Mouse (Mus musculus) left cerebral cortex, postnatal 25 days (tissue): ENCODE measurements around the gene Nomo1. TPM values are rescaled to one million over a fixed set of nuclear protein-coding genes. Genes with fewer than 3 reads are reported as not detected.
A peak's percentile ranks its signal among the peaks of the same experiment; 100 is the strongest.

Source experiments
- DNase-seq, 2 experiments: peaks; one replicate each; pipeline ENCODE4 v3.0.0; 2022; ENCODE audit warnings: low spot score in 2 of 2, mixed read lengths in 1 of 2
- intact Hi-C: fragments of 180-260 bp; cut with DNase I; formaldehyde crosslinking; loops from one replicate; pipeline ENCODE4 v1.15.1; 2025
- total RNA-seq, 2 experiments: library from RNA; stranded (reverse); gene quantifications; 2 replicates each; pipeline ENCODE4 v1.2.3; 2021

Nomo1 gene
- total RNA-seq, 2 experiments from 2014 or later = 107 to 108 TPM

DNA sequence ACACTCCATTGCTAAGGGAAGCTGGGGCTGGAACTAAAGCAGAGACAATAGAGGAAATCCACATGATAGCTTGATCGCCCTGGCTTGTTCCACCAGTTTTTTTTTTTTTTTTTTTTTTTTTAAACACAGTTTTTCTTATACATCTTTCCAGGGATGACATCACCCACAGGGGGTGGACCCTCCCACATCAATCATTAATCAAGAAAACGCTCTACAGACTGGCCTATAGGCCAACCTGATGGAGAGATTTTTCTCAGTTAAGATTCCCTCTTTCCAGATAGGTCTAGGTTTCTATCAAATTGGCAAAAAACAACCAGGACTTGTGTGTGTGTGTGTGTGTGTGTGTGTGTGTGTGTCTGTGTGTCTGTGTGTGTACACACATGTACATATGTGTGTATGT is 6.4 kb downstream of the Nomo1 start:
- intact Hi-C loops = no loop called here
- no peak for DNase-seq

DNA sequence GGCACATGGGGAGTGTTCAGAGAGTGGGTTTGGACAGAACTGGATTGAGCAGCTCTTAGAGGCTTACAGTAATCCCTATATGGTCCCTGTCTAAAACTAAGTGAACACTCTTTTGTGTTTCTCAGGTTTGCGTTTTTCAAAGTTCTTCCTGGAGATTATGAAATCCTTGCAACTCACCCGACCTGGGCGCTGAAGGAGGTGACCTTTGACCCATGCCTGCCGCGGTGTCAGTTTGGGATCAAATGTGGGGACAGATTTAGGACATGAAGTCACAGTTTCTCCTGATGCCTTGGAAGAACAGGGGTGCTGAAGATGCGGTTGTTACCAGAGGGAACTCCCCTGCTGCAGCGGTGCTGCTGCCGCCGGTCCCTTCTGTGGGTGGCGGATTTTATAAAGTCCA is 10.6 kb downstream of the Nomo1 start:
- no peak for DNase-seq
- intact Hi-C loops = no loop called here

DNA sequence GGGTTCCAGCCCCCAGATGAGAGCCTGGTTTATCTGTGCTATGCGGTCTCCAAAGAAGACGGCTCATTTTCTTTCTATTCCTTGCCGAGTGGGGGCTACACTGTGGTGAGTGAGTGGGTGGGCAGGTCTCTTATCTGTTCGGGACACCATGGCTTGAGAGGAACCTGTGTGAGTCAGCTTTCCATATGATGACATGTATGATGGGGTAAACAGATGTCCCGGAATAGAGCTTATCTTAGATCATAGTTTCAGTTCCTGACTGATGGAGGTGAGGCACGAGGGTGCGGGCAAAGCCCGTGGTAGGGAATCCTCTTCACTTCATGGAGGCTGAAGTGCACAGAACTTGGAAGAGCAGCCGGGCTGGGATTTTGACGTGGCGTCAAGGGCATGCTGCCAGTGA is 12.4 kb downstream of the Nomo1 start:
- intact Hi-C loops = no loop called here
- DNase-seq = no peak

DNA sequence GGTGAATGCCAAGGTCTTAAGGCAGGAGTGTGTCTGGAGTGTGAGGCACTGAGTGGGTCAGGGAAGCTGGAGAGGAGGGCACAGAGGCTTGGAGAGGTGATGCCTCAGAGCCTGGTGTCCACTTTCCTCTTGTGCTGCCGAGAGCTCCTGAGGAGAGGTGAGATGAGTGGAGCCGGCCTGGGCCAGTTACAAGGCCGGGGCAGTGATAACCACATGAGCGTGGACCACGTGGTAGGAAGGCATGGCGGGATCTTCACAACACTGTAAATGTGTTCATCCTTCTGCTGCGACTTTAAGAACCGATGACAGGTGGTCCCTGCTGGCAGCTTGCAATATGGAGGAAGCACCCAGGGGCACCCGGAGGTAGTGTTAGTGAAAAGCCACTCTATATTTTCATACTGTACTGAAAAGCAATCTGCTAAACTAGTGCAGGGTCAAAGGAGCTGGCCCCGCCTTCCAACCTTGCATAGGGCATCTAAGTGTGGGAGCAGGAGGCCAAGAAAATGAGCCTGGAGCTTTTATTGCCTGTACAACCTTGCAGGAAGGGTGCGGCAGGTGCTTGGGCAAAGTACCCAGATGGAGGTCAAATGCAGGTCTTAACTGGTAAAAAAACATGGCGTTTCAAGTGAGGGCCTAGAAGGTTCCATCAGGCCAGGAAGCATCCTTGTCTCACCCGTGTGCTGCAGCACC is 14.5 kb downstream of the Nomo1 start:
- intact Hi-C loops = no loop called here
- DNase-seq = no peak

DNA sequence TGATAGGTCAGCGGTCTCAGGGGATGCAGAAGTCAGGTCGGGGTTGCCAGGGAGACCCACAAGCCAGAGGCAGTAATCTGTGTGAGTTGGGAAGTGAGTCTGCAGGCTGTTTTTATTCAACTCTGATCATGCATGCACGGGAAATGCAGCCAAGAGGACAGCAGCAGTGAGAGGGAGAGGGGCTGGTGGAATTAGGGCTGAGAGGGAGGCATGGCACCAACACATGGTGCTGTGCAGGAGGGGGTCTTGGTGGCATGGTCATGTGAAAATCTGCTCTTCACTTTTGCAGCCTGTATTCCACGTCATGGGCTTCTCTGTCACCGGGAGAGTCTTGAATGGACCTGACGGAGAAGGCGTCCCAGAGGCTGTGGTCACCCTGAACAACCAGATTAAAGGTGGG is 16.5 kb downstream of the Nomo1 start:
- intact Hi-C loops = no loop called here
- DNase-seq = no peak

DNA sequence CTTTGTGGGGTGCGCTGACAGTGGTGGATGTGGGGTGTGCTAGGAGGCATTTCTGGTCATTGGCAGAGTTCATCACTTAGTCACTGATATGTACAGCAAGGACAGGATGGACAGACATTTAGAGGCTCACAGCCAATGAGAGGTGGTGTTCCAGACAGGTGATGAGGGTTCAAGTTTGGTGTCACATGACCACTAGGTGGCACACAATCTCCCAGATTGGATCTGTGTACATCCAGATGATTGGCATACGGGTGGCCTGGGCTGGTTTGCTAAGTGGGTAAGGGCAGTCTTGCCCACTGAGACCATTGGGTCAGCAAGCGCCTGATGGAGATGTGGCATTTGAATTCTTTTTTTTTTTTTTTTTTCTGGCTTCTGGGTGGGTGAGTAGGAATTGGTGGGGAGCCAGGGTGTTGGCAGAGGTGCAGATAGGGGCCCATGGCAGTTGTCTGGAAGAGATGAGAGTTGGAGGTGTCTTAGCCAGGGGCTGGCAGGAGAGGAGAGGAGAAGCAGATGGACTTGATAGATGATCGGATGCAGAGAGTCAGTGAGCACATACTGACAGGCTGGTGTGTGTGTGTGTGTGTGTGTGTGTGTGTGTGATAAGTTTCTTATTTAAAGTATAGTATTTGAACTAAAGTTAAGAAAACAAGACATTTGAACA is 18.8 kb downstream of the Nomo1 start:
- peak in 1 of 2 experiments; percentile 9 for DNase-seq
- intact Hi-C loops = no loop called here

DNA sequence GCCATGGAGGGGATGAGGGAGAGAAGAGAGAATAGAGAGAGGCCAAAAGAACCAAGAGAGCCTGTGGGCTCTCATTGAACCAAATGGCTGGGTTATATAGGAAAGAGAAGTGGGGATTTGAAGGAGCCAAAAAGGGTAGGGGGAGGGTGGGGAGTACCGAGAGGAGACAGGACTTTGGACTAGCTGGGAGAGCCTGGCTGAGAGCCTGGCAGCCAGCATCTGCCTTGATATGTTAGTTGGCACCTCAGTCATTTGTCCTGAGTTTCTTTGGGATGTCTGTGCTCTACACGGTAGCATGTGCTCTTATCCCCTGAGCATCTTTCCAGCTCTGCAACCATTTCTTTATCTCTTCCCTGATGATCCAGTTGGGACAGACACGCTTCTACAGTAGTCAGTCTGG is 20.1 kb downstream of the Nomo1 start:
- intact Hi-C loops = no loop called here
- DNase-seq = no peak

DNA sequence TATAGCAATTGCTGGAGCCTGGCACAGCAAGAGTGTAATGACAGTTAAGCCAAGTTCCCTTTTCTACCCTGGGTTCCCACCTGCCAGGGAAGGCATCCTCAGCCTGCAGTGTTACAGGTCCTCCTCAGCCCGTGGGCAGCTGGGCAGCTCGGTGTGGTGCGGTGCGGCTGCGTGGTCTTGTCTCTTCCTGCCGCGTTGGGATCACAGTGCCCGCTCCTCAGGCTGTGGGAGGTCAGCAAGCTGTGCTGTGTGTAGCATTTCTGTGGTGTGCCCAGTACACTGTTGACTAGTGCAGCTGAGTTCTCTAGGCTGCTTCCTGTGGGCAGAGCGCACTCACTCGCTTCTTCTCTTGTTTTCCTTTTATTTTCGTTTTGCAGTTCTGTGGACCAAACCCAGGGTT is 25.4 kb downstream of the Nomo1 start:
- DNase-seq = no peak
- intact Hi-C loops = no loop called here

DNA sequence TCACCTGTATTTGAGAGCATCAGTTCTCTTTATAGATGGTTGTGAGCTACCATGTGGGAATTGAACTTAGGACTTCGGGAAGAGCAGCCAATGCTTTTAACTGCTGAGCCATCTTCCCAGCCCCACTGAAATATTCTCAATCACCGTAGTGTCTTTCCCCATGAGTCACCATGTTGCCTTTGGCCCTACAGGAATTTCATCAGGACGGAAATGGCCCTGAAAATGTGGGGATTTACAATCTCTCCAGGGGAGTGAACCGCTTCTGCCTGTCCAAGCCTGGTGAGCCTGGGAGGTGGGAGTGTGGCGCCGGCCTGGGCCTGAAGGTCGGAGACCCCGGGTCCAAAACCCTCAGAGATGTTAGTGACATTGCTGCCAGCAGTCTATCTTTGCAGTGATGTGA is 27.2 kb downstream of the Nomo1 start:
- no peak for DNase-seq
- intact Hi-C loops = no loop called here

DNA sequence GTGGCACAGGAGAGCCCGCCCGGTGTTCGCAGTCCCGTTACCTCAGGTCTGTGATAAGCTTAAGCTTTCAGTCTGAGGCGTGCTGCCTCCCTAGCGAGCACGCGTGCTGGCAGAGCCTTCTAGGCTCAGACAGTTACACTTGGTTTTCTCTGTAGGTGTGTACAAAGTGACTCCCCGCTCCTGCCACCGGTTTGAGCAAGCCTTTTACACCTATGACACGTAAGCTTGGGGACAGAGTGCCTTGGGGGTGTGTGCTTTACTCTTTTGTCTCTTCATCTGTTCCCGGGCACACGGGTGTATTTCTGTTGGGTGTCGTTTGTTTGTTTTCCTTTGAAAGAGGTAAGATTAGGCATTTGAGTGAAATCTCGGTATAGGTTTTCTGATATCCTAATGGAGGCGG is 28.1 kb downstream of the Nomo1 start:
- intact Hi-C loops = no loop called here

DNA sequence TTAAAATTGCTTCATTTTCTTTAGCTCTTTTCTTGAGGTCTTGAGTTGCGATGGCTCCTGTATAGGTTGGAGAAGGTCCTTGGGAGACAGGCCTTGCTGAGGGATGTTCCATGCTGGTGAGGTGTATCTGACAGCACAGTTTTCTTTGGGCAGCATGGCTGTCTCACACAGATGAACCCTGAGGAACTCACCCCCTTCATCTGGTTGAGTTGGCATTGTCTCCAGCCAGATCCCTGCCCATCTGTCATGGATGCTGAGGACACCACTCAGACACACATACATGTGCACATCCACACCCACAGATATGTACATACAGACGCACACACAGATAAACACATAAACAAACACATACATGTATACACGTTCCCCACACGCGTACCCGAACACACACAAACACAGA is 29.8 kb downstream of the Nomo1 start:
- intact Hi-C loops = no loop called here
- no peak for DNase-seq

More for the DNA sequence above, 28.1 kb downstream of the Nomo1 start:
- DNase-seq = no peak

DNA sequence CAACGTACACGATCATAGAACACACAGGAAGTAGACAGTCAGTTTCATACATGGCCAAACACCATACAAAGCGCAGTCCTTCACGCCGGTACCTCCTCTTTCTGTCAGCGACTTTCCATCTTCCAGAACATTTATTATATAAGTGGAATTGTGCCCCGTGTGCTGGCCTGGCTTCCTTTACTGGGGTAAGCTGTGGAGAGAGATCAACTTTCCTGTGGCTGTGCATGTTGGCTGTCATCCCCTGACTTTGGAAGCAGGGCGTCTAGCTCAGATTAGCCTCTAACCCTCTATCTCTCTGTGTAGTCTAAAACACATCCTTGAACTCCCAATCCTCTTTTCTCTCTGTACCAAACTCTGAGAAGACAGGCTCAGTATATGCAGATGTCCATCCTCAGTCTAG is 35.3 kb downstream of the Nomo1 start:
- no peak for DNase-seq
- intact Hi-C loops = no loop called here

DNA sequence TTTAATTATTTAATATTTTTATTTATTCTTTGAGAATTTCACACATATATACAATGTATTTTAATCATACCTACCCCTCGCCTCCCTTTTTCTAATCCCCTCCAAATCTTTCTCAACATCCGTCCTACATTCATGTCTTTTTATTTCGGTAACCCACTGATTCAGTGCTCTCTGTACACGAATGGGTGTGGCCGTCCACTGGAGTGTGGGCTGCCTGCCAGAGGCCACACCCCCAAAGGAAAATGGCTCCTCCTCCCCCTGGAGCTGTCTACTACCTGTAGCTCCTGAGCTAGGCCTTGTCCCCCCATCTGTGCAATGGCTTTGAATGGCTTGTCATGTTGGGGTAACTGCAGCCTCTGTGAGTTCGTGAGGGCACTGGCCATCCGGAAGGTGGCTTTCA is 43.3 kb downstream of the Nomo1 start:
- DNase-seq = no peak
- intact Hi-C loops = no loop called here

DNA sequence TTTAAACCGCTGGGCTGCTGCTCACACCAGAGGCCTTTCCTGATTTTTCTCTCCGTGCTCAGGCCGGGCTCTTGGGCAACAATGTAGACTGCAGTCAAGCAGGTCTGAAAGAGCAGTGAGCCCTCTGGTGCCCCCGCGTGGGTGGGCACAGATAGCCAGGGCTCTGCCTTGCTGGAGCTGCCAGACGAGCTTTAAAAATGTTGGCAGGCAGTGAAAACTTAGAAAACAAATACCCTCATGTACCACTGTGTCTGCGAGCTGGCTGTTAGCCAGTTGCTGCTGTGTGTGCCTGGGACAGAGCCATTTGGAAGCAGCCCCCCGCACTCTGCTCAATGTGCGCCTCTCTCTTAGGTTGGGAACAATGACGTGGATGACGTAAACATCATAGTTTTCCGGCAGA is 44.2 kb downstream of the Nomo1 start:
- intact Hi-C loops = no loop called here
- DNase-seq = no peak

DNA sequence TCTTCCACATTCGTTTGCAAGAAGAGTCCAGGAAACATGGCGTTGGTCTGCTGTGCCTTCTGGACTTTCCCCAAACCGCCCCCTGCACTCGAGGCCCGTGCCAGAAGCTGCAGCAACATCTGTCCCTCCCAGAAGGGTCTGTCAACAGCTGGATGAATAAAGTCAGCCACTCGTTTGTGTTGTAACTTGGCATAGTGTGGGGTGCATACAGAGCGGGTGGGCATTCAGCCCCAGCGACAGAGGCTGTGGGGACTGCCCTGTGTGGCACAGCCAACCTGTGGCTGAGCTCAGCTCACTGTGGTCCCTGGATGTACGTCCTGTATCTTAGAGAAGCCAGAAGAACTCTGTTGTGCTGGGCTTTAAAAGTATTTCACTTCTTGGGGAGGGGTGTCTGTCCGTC is 50.5 kb downstream of the Nomo1 start:
- intact Hi-C loops = no loop called here

DNA sequence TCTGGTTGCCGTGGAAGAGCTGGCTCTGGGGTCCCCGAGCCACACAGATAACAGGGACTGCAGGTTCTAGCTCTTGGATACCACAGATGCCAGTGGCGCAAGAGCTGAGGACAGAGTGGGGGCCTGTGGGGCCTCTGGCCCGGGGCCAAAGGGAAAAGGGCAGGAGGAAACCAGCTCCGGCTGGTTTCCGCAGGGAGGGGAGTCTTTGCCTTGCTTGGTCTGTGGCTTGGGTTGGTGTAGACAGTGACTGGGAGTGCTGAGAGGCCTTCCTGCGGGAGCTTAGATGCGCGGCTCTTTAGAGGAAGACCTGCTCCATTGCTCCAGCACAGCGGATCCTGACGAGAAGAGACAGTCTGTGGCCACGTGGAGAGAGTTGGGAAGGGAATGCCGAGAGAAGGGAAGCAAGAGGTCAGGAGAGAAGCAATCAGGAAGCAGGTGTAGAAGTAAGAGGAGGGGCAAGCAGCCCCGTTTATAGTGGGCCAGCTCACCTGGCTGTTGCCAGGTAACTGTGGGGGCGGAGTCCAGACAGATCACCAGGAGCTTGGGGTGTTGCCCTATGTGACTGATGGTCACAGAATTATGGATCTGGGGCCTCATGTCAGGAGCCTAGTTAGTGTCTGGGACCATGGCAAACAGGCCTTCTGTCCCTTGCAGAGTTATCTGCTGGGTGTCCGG is 51.5 kb downstream of the Nomo1 start:
- no peak for DNase-seq
- intact Hi-C loops = no loop called here

More for the DNA sequence above, 50.5 kb downstream of the Nomo1 start:
- DNase-seq = no peak

DNA sequence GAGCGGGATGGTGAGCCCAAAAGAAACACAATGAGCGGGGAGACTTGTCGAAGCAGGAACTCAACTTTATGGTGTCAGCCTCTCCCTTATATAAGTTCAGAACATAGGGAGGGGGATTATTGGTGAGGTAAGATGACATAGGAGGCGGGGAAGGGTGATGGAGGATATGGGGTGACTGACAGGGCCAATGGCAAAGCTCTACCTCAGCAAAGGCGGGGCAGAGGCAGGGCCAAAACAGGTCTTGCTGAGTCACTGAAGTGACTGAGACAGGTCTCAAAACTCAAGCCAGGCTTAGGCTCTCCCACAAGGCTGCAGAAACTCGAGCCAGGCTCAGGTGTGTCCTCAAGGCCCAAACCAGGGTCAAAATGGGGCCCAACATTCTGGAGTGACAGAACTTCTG is 52.9 kb downstream of the Nomo1 start:
- intact Hi-C loops = no loop called here

DNA sequence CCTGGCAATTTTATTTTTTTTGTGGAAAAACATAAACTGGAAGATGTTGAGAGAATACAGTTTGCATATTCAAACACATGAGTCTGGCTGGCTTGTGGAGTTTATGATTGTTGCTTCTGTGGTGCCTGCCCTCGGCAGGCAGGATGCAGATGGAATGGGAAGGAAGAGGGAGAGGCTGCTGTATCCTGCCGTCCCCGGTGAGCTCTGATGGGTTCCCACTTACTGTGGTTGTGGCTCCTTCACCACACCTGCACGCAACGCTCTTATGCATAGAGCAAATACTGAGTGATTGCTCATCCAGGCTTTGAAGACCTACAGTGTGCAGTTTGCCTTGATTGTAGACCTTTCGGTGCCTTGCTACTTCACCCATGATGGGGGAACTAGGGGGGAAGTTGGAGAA is 54.7 kb downstream of the Nomo1 start:
- no peak for DNase-seq
- intact Hi-C loops = no loop called here

More for the DNA sequence above, 52.9 kb downstream of the Nomo1 start:
- no peak for DNase-seq

DNA sequence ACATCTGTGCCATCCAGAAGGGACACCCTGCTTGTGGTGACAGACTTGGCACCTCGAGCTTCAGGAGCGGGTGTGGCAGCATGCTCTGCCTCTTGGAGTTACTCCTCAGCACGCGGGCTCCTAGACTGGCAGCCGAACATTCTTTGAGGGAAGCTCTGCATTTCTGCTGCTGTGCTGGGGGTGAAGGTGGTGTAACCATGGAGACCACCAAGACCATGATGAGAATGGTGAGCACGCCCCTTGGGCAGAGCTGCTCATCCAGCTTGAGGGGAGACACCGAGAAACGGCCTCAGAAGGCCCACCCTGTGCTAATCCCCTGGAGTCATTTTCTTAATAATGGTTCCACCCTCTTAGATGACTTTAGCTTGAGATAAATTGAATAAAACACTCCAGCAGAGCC is 59.3 kb downstream of the Nomo1 start:
- DNase-seq = no peak
- intact Hi-C loops = loop anchor here (10.0 kb wide), 2 partner anchors 282 to 512 kb away; partner anchors contain the start of gene Myod1

DNA sequence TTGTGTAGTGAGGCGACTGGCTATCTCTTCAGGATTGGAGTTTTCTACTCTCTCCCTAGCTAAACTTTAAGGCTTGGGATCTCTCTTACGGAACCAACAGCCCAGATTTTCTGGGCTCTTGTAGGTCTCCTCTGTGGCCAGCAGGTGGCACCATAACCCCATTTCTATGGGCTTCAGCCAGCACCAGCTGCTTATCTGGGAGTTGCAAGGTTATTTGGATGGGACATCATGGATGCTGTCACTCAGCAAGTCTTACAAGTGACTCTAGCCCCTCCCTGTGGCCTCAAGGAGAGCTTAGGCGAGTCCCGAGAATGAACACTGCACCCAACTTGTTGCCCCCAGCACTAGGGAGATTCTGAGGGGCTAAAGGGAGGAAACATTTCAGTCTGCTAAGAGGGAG is 62.6 kb downstream of the Nomo1 start:
- DNase-seq = peak; percentile 73 to 82
- intact Hi-C loops = loop anchor here (1.0 to 10.0 kb wide), 4 partner anchors 108 to 509 kb away; partner anchors contain the start of gene Myod1

DNA sequence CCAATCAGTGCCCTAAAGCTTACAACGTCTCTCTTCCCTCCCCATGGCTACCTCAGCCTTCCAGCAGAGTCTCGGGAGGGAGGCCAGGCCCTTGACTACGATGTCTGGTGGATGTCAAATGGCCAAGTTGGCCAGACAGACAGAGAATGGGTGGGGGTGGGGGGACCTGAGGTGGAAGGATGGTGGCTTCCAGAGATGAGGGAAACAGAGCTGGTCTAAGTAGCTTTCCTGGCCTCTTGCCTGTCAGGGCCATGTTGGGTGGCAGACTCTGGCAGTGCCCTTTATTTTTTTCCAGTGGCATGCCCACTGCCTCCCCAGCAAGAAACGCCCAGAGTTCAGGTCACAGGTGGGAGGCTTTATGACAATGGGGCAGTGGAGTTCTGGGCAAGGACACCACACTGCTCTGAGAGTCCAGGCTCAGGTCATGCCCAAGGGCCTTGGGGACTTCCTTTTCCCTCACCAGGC is 63.9 kb downstream of the Nomo1 start:
- no peak for DNase-seq
- intact Hi-C loops = loop anchor here (10.0 kb wide), 2 partner anchors 277 to 507 kb away; partner anchors contain the start of gene Myod1
